Mouse (Mus musculus) small intestine, adult 2 months (tissue): Measurements from ENCODE around the gene Nmb. TPM values are rescaled to one million over a fixed set of nuclear protein-coding genes. Genes with fewer than 3 reads are reported as not detected.

Experiments used
- H3K27ac ChIP-seq: fragments of 200-500 bp; 2 replicates; pipeline ENCODE4 v1.5.1; 2012; ENCODE audit warnings: low read depth, low read length, control low read depth, inconsistent platforms; ENCODE audit not compliant: insufficient read depth
- H3K27me3 ChIP-seq: fragments of 200-500 bp; 2 replicates; pipeline ENCODE4 v1.6.1; 2012; ENCODE audit warnings: mild to moderate bottlenecking, moderate library complexity, low read length, inconsistent platforms; ENCODE audit not compliant: control insufficient read depth, insufficient read depth
- H3K36me3 ChIP-seq: fragments of 200-500 bp; 2 replicates; pipeline ENCODE4 v1.6.1; 2012; ENCODE audit warnings: mild to moderate bottlenecking, low read length, control low read depth, inconsistent platforms; ENCODE audit not compliant: control insufficient read depth, insufficient read depth
- H3K4me1 ChIP-seq: fragments of 200-500 bp; 2 replicates; pipeline ENCODE4 v1.6.1; 2012; ENCODE audit warnings: low read length, inconsistent platforms, mixed read lengths; ENCODE audit not compliant: control insufficient read depth, insufficient read depth, insufficient read length
- H3K4me3 ChIP-seq: fragments of 200-500 bp; 2 replicates; pipeline ENCODE4 v1.5.1; 2012; ENCODE audit warnings: low read depth, mild to moderate bottlenecking, control low read depth, inconsistent platforms, low read length, moderate library complexity
- CTCF ChIP-seq: fragments of 200-500 bp; IDR thresholded peaks from 2 replicates; pipeline ENCODE4 v1.5.1; 2012; ENCODE audit warnings: low read depth, mild to moderate bottlenecking, control low read depth, inconsistent platforms, low read length, moderate library complexity, mixed read lengths; ENCODE audit not compliant: insufficient replicate concordance, insufficient read length; ENCODE audit errors: extremely low read depth
- POLR2A ChIP-seq: fragments of 200-500 bp; IDR thresholded peaks from 2 replicates; pipeline ENCODE4 v1.6.1; 2012; ENCODE audit warnings: low read depth, mild to moderate bottlenecking, control low read depth, inconsistent platforms, low read length, moderate library complexity
- whole genome bisulfite sequencing: fragments of 180-500 bp; shearing (Covaris S2); methylation state at CpG from one replicate; pipeline ENCODE4 v1.1.7; 2018; 5-methylcytosine and 5-hydroxymethylcytosine counted together
- polyA plus RNA-seq: library from polyadenylated mRNA; depleted of rRNA; stranded (reverse); fragments of >200 nt; gene quantifications from 2 replicates; pipeline ENCODE4 v1.2.3, GENCODE M21; 2012

The Nmb gene
- polyA plus RNA-seq, 1 experiment: 2.3 TPM

DNA sequence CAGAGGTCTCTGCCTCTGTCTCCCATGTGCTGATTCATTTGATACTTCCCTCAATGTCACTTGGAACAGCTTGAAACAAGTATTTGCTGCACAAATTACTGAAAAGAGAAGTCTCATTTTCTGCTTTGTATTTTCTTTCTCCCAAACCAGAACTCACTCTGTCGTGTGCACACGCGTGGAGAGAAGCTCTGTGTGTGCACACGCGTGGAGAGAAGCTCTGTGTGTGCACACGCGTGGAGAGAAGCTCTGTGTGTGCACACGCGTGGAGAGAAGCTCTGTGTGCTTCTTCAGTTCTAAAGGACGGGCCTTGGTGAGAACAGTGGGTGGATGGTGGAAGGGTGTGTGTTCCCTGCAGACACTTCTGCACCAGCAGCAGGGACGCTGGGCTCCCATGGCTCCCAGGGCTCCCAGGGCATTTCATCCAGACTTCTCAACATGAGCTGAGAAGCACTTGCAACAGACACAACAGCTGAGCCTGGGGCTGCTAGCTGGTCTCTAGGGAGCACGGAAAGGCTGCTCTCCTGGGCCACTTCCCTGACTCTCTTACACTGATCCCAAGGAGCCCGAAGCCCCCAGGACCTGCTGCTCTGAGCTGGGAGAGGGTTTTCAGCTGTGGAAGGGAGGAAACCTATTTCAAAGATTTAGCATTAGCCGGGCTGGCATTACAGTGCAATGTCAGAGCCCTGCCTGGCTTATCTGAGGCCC lies 9.9 kb downstream of the Nmb start:
- TF ChIP-seq CTCF (no peak), POLR2A (no peak)
- Histone ChIP-seq H3K4me1 (no peaks in the 10 kb centered on the region), H3K36me3 (peaks cover 36% of the 10 kb centered on the region), H3K27me3 (no peaks in the 10 kb centered on the region), H3K27ac (no peak overlapping the region), H3K4me3 (no peak overlapping the region)
- 94% methylated on average over 14 of the region's 14 CpGs for WGBS

DNA sequence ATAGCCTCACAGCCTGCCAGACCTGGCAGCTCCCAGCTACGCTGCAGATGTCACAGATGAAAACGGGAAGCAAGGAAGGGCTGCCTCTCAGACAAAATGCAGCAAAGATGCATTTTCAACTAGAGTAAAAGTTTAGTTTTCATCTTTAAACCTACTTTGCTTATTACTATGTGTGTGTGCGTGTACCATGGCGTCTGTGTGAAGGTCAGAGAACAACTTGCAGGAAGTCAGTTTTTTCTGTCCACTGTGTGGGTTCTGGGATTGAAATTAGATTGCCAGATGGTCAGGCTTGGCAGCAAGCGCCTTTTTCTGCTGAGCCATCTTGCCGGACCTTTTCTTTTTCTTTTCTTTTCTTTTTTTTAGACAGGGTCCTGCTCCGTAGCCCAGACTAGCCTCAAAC lies 10.7 kb downstream of the Nmb start:
- H3K4me3 ChIP-seq: no peak overlapping the region
- no peaks in the 10 kb centered on the region for H3K4me1 ChIP-seq
- H3K36me3 ChIP-seq: peaks cover 36% of the 10 kb centered on the region
- WGBS: 83% methylated on average over 7 of the region's 7 CpGs
- no peaks in the 10 kb centered on the region for H3K27me3 ChIP-seq
- TF ChIP-seq CTCF: no peak
- no peak for TF ChIP-seq POLR2A
- H3K27ac ChIP-seq: no peak overlapping the region

DNA sequence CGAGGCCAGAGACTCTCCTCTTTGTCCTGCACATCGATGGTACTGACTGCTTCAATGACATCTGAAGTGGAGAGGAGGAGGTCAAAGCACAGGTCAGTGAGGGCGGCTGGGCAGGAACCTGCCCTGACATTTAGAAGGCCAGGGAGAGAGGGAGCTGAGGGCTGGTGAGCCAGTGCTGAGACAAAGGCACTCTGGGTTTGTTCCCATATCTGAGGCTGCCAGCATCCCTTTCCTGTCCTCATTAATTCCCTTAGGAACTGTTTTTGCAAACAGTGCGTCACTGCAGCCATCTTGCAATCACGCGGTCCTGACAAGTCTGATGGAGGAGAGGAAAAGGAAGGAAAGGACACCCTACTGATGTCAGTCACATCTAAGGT lies 11.1 kb downstream of the Nmb start:
- Histone ChIP-seq H3K27ac (no peak overlapping the region), H3K4me1 (no peaks in the 10 kb centered on the region), H3K4me3 (no peak overlapping the region), H3K27me3 (no peaks in the 10 kb centered on the region), H3K36me3 (peaks cover 36% of the 10 kb centered on the region)
- WGBS: 86% methylated on average over 6 of the region's 6 CpGs
- TF ChIP-seq POLR2A (no peak), CTCF (no peak)

DNA sequence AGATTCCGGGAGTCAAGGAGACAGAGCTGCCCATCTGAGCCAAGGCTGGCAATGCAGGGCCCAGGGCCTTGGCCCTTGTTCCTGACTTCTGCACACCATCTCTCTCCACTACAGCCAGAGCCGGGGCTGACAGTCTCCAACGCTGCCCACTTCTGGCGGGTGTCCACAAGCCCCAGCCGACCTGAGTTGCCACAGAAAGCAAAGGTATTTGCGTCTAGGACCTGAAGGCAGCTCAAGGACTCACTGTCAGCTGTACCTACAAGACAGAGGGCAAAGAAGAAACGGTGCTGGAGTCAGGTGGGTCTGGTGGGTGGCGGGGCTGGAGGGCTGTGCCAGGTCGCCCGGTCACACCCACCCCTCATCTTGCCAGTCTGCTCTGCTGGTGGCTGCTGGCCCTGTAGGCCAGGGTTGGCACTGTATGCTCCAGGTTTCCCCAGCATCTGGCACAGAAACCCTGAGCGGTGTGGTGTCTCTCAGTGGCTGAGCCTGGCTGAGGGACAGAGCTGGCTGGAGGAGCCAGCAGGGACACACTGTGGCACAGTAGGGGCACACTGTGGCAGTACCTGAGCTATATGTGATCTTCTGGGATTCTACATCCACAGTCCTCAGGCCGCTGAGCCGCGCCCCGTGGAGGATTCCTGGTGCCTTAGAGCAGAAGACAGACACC lies 11.7 kb downstream of the Nmb start:
- H3K27ac ChIP-seq: no peak overlapping the region

DNA sequence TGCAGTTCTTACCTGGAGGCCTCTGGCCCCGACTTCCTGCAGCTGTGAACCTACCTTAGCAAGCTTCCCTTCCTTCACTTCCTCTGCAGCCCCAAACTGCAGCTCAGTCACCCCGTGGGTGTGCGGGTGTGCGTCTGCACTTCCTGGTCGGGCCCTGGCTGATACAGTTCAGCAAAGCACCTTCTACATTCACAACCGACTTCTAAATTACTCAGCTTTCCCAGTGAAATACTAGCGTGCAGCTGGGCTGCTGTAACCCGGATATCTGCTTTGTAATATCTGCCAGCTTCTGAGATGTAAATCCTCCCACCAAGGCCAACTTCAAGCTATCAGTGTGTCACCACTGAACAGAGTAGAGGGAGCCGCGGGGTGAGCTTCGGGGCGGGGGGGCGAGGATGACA lies 15.0 kb downstream of the Nmb start:
- Histone ChIP-seq H3K4me1 (no peaks in the 10 kb centered on the region), H3K27ac (peak overlapping the region; percentile 47; the same call in 1 of the 2 replicates), H3K27me3 (no peaks in the 10 kb centered on the region), H3K36me3 (peaks cover 28% of the 10 kb centered on the region), H3K4me3 (no peak overlapping the region)
- 59% methylated on average over 13 of the region's 13 CpGs for WGBS
- TF ChIP-seq POLR2A (no peak), CTCF (no peak)

More for the DNA sequence above, 11.7 kb downstream of the Nmb start:
- Histone ChIP-seq H3K36me3 (peaks cover 36% of the 10 kb centered on the region), H3K27me3 (no peaks in the 10 kb centered on the region), H3K4me1 (no peaks in the 10 kb centered on the region), H3K4me3 (no peak overlapping the region)
- 87% methylated on average over 15 of the region's 15 CpGs for WGBS
- no peak for TF ChIP-seq CTCF
- TF ChIP-seq POLR2A: no peak

DNA sequence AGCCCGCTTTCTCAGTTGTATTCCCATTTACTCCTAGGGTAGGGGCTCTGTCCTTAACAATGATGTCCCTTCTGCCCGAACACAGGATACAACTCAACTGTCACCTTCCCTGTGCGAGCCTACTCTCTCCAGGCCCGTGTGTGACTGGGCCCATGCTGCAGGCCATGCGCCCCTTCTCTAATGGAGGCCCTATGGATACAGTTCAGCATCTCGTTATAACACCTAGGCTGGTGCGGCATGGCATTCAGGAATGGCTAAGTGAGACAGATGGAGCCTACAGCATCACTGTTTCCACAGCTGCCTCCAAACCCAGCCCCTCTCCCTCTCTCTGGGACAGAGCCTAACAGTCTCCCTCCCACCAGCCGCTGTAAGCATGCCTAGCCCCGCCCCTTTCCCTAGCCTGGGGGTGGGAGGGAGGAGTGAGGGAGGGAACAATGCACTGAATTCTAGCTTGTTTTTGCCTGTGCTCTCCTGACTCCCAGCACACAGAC lies 15.8 kb downstream of the Nmb start:
- Histone ChIP-seq H3K4me1 (no peaks in the 10 kb centered on the region), H3K36me3 (peaks cover 26% of the 10 kb centered on the region), H3K4me3 (no peak overlapping the region), H3K27me3 (no peaks in the 10 kb centered on the region), H3K27ac (no peak overlapping the region)
- 66% methylated on average over 9 of the region's 9 CpGs for WGBS
- TF ChIP-seq POLR2A (no peak), CTCF (no peak)

DNA sequence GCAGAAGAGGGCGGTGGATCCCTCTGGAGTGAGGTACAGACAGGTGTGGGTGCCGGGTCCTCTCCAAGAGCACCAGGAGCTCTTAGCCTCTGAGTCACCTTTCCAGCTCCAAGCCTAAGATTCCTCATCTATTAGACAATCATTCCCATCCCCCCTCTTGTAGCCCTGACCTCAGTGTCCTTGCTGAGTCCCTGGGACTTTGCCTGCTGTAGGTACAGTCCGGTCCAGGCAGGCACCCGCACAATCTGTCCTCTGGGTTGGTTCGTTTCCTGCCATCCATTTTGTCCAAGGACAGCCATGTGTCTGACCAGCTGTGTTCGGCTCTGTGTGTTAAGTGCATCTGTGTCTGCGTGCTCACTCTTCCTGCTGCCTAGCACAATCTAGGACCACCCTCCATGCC lies 16.3 kb downstream of the Nmb start:
- Histone ChIP-seq H3K4me1 (no peaks in the 10 kb centered on the region), H3K4me3 (no peak overlapping the region), H3K27ac (no peak overlapping the region), H3K27me3 (no peaks in the 10 kb centered on the region), H3K36me3 (peaks cover 26% of the 10 kb centered on the region)
- WGBS: 78% methylated on average over 7 of the region's 7 CpGs
- TF ChIP-seq POLR2A: no peak
- no peak for TF ChIP-seq CTCF
